Mouse (Mus musculus) MEL (cell line): Measurements from ENCODE around the gene Gm49711. TPM values are rescaled to one million over a fixed set of nuclear protein-coding genes. Genes with fewer than 3 reads are reported as not detected.

Source experiments
- DNase-seq: peaks from one replicate; pipeline ENCODE4 v3.0.0; 2011; ENCODE audit warnings: low read depth, low spot score
- H3K27ac ChIP-seq: 2 replicates; pipeline ENCODE4 v1.5.1; 2012; ENCODE audit warnings: low read depth, mild to moderate bottlenecking, control low read depth, low read length, moderate library complexity; ENCODE audit not compliant: control insufficient read depth
- H3K27me3 ChIP-seq, 2 experiments: fragments of 150-350 bp in 1 of 2; sonication (generic) in 1 of 2; 2 replicates each; pipeline ENCODE4 v1.6.1; 2012; ENCODE audit warnings: low read length in 2 of 2, mild to moderate bottlenecking in 2 of 2, improper control_type of control experiment in 1 of 2, moderate library complexity in 1 of 2; ENCODE audit not compliant: insufficient read depth in 2 of 2, control insufficient read depth in 1 of 2
- H3K36me3 ChIP-seq, 2 experiments: 2 replicates each; pipeline ENCODE4 v1.6.1; 2012 to 2014; ENCODE audit warnings: low read length in 2 of 2, improper control_type of control experiment in 1 of 2, inconsistent platforms in 1 of 2, mild to moderate bottlenecking in 1 of 2; ENCODE audit not compliant: insufficient read depth in 2 of 2, control insufficient read depth in 1 of 2
- H3K4me1 ChIP-seq, 2 experiments: fragments of 150-350 bp in 1 of 2; sonication (generic) in 1 of 2; 2 replicates each; pipeline ENCODE4 v1.6.1; 2012; ENCODE audit warnings: low read length in 2 of 2, improper control_type of control experiment in 1 of 2, mild to moderate bottlenecking in 1 of 2; ENCODE audit not compliant: insufficient read depth in 2 of 2, control insufficient read depth in 1 of 2
- H3K4me3 ChIP-seq, 2 experiments: fragments of 150-350 bp in 1 of 2; sonication (generic) in 1 of 2; 2 replicates each; pipeline ENCODE4 v1.5.1; 2012; ENCODE audit warnings: low read depth in 2 of 2, low read length in 2 of 2, mild to moderate bottlenecking in 2 of 2, moderate library complexity in 2 of 2, control low read depth in 1 of 2, improper control_type of control experiment in 1 of 2; ENCODE audit not compliant: control insufficient read depth in 1 of 2, insufficient read depth in 1 of 2
- H3K79me2 ChIP-seq: 2 replicates; pipeline ENCODE4 v1.6.1; 2012; ENCODE audit warnings: mild to moderate bottlenecking, low read length, moderate library complexity; ENCODE audit not compliant: control insufficient read depth, poor library complexity, insufficient read depth
- H3K9ac ChIP-seq: 2 replicates; pipeline ENCODE4 v1.6.1; 2012; ENCODE audit warnings: low read depth, mild to moderate bottlenecking, control low read depth, low read length, moderate library complexity; ENCODE audit not compliant: control insufficient read depth, poor library complexity, severe bottlenecking
- H3K9me3 ChIP-seq: fragments of 150-350 bp; sonication (generic); replicated peaks from 2 replicates; pipeline ENCODE4 v1.6.1; 2012; ENCODE audit warnings: mild to moderate bottlenecking, low read length, improper control_type of control experiment, moderate library complexity; ENCODE audit not compliant: insufficient read depth
- CTCF ChIP-seq, 3 experiments: IDR thresholded peaks in 2 of 3; conservative IDR thresholded peaks in 1 of 3; 2 replicates each; pipeline ENCODE4 v1.5.1; 2011 to 2012; ENCODE audit warnings: low read length in 3 of 3, low read depth in 2 of 3, mild to moderate bottlenecking in 2 of 3, improper control_type of control experiment in 1 of 3, inconsistent platforms in 1 of 3, mixed read lengths in 1 of 3, moderate library complexity in 1 of 3; ENCODE audit not compliant: control insufficient read depth in 1 of 3, insufficient read depth in 1 of 3, poor library complexity in 1 of 3, severe bottlenecking in 1 of 3
- ELF1 ChIP-seq: IDR thresholded peaks from 2 replicates; pipeline ENCODE4 v1.6.1; 2014; ENCODE audit warnings: low read depth, mild to moderate bottlenecking, inconsistent platforms, low read length, improper control_type of control experiment, moderate library complexity
- ETS1 ChIP-seq: IDR thresholded peaks from 2 replicates; pipeline ENCODE4 v1.6.1; 2012; ENCODE audit warnings: low read depth, mild to moderate bottlenecking, inconsistent platforms, low read length, improper control_type of control experiment, moderate library complexity
- GABPA ChIP-seq: IDR thresholded peaks from 2 replicates; pipeline ENCODE4 v1.6.1; 2012; ENCODE audit warnings: low read depth, mild to moderate bottlenecking, inconsistent platforms, low read length, improper control_type of control experiment, moderate library complexity
- GATA1 ChIP-seq: IDR thresholded peaks from 2 replicates; pipeline ENCODE4 v1.6.1; 2011; ENCODE audit warnings: low read depth, low read length, improper control_type of control experiment
- MAX ChIP-seq: IDR thresholded peaks from 2 replicates; pipeline ENCODE4 v1.6.1; 2011; ENCODE audit warnings: low read length, improper control_type of control experiment
- MAZ ChIP-seq: IDR thresholded peaks from 2 replicates; pipeline ENCODE4 v1.6.1; 2012; ENCODE audit warnings: low read depth, mild to moderate bottlenecking, inconsistent platforms, low read length, improper control_type of control experiment
- MEF2A ChIP-seq: IDR thresholded peaks from 2 replicates; pipeline ENCODE4 v1.6.1; 2014; ENCODE audit warnings: low read depth, mild to moderate bottlenecking, inconsistent platforms, low read length, improper control_type of control experiment; ENCODE audit not compliant: poor library complexity, insufficient replicate concordance, severe bottlenecking; ENCODE audit errors: extremely low read depth
- MYB ChIP-seq: IDR thresholded peaks from 2 replicates; pipeline ENCODE4 v1.6.1; 2011; ENCODE audit warnings: mild to moderate bottlenecking, low read depth, low read length, improper control_type of control experiment
- NELFE ChIP-seq: IDR thresholded peaks from 2 replicates; pipeline ENCODE4 v1.6.1; 2011; ENCODE audit warnings: low read depth, low read length, improper control_type of control experiment
- POLR2A ChIP-seq, 2 experiments: IDR thresholded peaks; 2 replicates each; pipeline ENCODE4 v1.6.1; 2011 to 2012; ENCODE audit warnings: low read length in 2 of 2, mild to moderate bottlenecking in 2 of 2, control low read depth in 1 of 2, improper control_type of control experiment in 1 of 2, low read depth in 1 of 2, moderate library complexity in 1 of 2; ENCODE audit not compliant: control insufficient read depth in 1 of 2, insufficient read depth in 1 of 2, poor library complexity in 1 of 2
- POLR2AphosphoS2 ChIP-seq: IDR thresholded peaks from 2 replicates; pipeline ENCODE4 v1.6.1; 2011; ENCODE audit warnings: low read length, improper control_type of control experiment
- POLR2AphosphoS5 ChIP-seq: IDR thresholded peaks from 2 replicates; pipeline ENCODE4 v1.6.1; 2012; ENCODE audit warnings: low read depth, borderline replicate concordance, mild to moderate bottlenecking, inconsistent platforms, low read length, moderate library complexity, mixed read lengths
- RCOR1 ChIP-seq: IDR thresholded peaks from 2 replicates; pipeline ENCODE4 v1.6.1; 2012; ENCODE audit warnings: low read depth, mild to moderate bottlenecking, inconsistent platforms, low read length, improper control_type of control experiment
- TAL1 ChIP-seq: IDR thresholded peaks from 2 replicates; pipeline ENCODE4 v1.6.1; 2012; ENCODE audit warnings: mild to moderate bottlenecking, inconsistent platforms, low read length, moderate library complexity, mixed read lengths
- TBP ChIP-seq: IDR thresholded peaks from 2 replicates; pipeline ENCODE4 v1.8.0; 2011; ENCODE audit warnings: low read depth, low read length, improper control_type of control experiment
- TCF12 ChIP-seq: IDR thresholded peaks from 2 replicates; pipeline ENCODE4 v1.6.1; 2014; ENCODE audit warnings: low read depth, mild to moderate bottlenecking, inconsistent platforms, low read length, improper control_type of control experiment, moderate library complexity
- UBTF ChIP-seq: IDR thresholded peaks from 2 replicates; pipeline ENCODE4 v1.6.1; 2012; ENCODE audit warnings: low read depth, mild to moderate bottlenecking, inconsistent platforms, low read length, improper control_type of control experiment, moderate library complexity, borderline replicate concordance; ENCODE audit not compliant: insufficient read depth
- USF2 ChIP-seq, 2 experiments: IDR thresholded peaks; 2 replicates each; pipeline ENCODE4 v1.6.1; 2011 to 2012; ENCODE audit warnings: improper control_type of control experiment in 2 of 2, low read length in 2 of 2, borderline replicate concordance in 1 of 2, inconsistent platforms in 1 of 2, low read depth in 1 of 2, mild to moderate bottlenecking in 1 of 2; ENCODE audit not compliant: insufficient read depth in 1 of 2
- ZMIZ1 ChIP-seq: IDR thresholded peaks from 2 replicates; pipeline ENCODE4 v1.6.1; 2012; ENCODE audit warnings: low read depth, mild to moderate bottlenecking, inconsistent platforms, low read length, improper control_type of control experiment, moderate library complexity
- ZNF384 ChIP-seq: IDR thresholded peaks from 2 replicates; pipeline ENCODE4 v1.6.1; 2012; ENCODE audit warnings: low read depth, mild to moderate bottlenecking, inconsistent platforms, low read length, improper control_type of control experiment
- polyA plus RNA-seq, 2 experiments: library from polyadenylated mRNA; stranded (reverse) in 1 of 2; unstranded in 1 of 2; fragments of >175 nt in 1 of 2; fragments of >200 nt in 1 of 2; gene quantifications; 2 replicates each; pipeline versions ENCODE4 v1.2.1 to v1.2.4; 2012; ENCODE audit warnings: low replicate concordance in 2 of 2, low read depth in 1 of 2; ENCODE audit not compliant: insufficient read length in 2 of 2, insufficient read depth in 1 of 2, missing spikeins in 1 of 2
- total RNA-seq: library from RNA; depleted of rRNA; stranded (reverse); fragments of 300-350 nt; gene quantifications from 2 replicates; pipeline ENCODE4 v1.2.3, GENCODE M21; 2012

Gene Gm49711
- total and polyA plus RNA-seq, 3 experiments = not detected

- Histone ChIP-seq H3K4me3 (no peak overlapping the region), H3K79me2 (no peaks in the 10 kb centered on the region), H3K36me3 (peaks cover 0 to 1% of the 10 kb centered on the region in 2 experiments; a peak in 2 of 4 replicates), H3K9ac (no peak overlapping the region), H3K27me3 (no peaks in the 10 kb centered on the region), H3K9me3 (no peaks in the 10 kb centered on the region), H3K4me1 (no peaks in the 10 kb centered on the region), H3K27ac (no peak overlapping the region)
- DNase-seq = no peak
- TF ChIP-seq USF2 (IDR thresholded peaks at IDR 0.05; ENCODE audit: borderline replicate concordance in 1 of 2, insufficient read depth in 1 of 2, low read depth in 1 of 2, low read length in 2 of 2) = no peak
- TF ChIP-seq POLR2AphosphoS5 = no peak
- TF ChIP-seq MAZ = no peak
- TF ChIP-seq CTCF (IDR thresholded peaks at IDR 0.05 in 2 of 3, conservative IDR thresholded peaks at IDR 0.05 in 1 of 3; ENCODE audit: control insufficient read depth in 1 of 3, insufficient read depth in 1 of 3, low read depth in 2 of 3, low read length in 3 of 3, poor library complexity in 1 of 3, severe bottlenecking in 1 of 3) = no peak
- no peak for TF ChIP-seq MAX
- no peak for TF ChIP-seq GATA1
- TF ChIP-seq POLR2AphosphoS2 = no peak
- TF ChIP-seq POLR2A (IDR thresholded peaks at IDR 0.05; ENCODE audit: control insufficient read depth in 1 of 2, insufficient read depth in 1 of 2, low read depth in 1 of 2, low read length in 2 of 2, poor library complexity in 1 of 2) = no peak
- no peak for TF ChIP-seq TBP
- no peak for TF ChIP-seq TAL1
- no peak for TF ChIP-seq GABPA
- no peak for TF ChIP-seq MYB
- TF ChIP-seq ELF1 = no peak
- TF ChIP-seq TCF12 = no peak
- TF ChIP-seq MEF2A = no peak
- no peak for TF ChIP-seq RCOR1
- no peak for TF ChIP-seq ZMIZ1
- TF ChIP-seq ETS1 = no peak
These were observed 46.8 kb downstream of the Gm49711 start for GRCm38 (mm10) chr16:92104951-92105350.

- H3K27ac ChIP-seq = no peak overlapping the region
- H3K4me1 ChIP-seq = no peaks in the 10 kb centered on the region
- no peak overlapping the region for H3K9ac ChIP-seq
- no peaks in the 10 kb centered on the region for H3K79me2 ChIP-seq
- no peak overlapping the region for H3K4me3 ChIP-seq
- H3K36me3 ChIP-seq = peaks cover 0 to 1% of the 10 kb centered on the region in 2 experiments; a peak in 2 of 4 replicates
- TF ChIP-seq GABPA = no peak
- no peak for TF ChIP-seq ZNF384
- no peak for TF ChIP-seq TBP
- TF ChIP-seq ELF1 = no peak
- TF ChIP-seq NELFE = no peak
- no peak for TF ChIP-seq UBTF
- TF ChIP-seq, all 39 proteins: peak for 0
- no peak for DNase-seq
- Histone ChIP-seq H3K9me3 (no peaks in the 10 kb centered on the region), H3K27me3 (no peaks in the 10 kb centered on the region)
These were observed 47.5 kb downstream of the Gm49711 start for GRCm38 (mm10) chr16:92105631-92106030.
